Mouse (Mus musculus) embryo, embryonic 11.5 days (tissue): ENCODE results near the gene U2af2.
"Not testable (repeated sequence)": the region's sequence is repeated elsewhere in the genome, so short reads cannot be mapped to it uniquely, and the experiment has no call there.

Source experiments
- DNase-seq: peaks from one replicate; pipeline ENCODE4 v3.0.0-alpha.2; 2012; ENCODE audit warnings: low read depth, low spot score

The U2af2 gene

DNA sequence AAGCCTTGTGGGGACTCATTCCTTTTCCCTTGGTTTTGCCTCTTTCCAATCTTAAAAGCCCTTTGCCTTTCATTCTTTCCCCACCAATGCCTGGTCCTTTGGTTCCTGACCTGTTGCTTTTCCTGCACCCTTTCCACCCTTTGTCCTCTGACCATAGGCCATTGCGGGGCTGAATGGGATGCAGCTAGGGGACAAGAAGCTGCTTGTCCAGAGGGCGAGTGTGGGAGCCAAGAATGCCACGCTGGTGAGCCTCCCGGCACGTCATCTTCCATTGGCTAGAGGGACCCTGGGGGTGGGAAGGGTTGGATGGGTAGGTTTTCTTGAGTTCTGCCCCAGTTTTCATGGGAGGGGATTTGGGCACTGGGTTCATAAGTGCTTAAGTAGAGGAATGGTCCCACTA, 13.0 kb downstream of the U2af2 start:
- no peak for DNase-seq

DNA sequence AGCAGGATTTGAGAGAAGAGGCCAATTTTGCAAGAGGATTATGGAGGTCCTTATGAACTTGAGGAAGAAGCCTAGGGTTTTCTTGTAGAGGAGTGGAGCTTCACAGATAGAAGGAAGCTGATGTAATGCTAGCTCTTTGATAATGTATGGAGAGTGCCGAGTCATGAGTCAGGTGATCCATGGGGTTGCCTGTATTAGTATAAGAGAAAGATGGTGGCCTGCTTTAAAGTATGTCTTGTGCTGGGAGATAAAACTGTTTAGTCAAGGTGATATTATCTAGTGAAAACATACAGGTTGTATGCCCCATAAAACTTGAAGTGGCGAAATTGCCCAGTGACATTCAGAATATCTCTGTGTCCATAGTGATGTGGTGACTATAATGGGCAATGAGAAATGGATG, 15.0 kb downstream of the U2af2 start:
- no peak for DNase-seq

- not testable (repeated sequence) for DNase-seq
These were observed 17.5 kb downstream of the U2af2 start for GRCm38 (mm10) chr7:5079365-5080009.

DNA sequence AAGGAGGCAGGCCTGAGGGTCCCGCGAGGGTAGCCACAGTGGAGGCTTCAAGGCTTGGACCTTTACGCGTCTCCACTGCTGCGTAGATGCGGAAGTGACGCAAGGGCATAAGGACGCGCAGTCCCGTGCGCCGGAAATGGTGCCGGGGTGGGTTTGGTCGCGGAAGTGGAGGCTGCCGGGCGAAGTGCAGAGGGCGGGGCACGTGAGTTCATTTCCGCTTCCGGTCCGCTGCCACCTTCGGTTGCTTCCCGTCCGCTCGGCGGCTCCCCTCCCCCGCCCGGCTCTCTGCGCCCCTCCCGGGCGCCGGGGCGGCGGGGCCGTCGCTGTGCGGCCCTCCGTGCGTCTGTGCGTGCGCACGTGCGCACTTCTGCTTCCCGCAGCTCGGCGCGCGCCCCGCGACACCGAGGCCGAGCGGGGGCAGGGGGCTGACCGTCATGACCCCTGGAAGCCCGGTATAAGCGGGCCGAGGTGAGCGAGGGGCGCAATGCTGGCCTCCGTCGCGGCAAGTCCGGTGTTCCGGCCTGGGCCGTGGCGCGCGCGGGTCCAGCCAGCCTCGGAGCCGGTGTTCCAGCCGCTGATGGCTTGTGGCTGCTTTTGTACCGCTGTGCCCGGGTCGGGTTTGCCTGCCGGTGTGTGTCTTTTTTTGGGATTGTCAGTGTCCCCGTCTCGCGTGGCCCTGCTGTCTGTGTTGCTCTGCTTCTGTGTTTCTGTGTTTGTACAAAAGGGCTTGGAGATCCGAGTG, 18.2 kb downstream of the U2af2 start, which contains the start of gene Epn1:
TSS of gene Epn1 (plus strand) at position 226 of the 742 bp plus-strand sequence.
- DNase-seq = peak; percentile 93

- no peak for DNase-seq
These were observed 18.9 kb downstream of the U2af2 start for GRCm38 (mm10) chr7:5080815-5081214.

GRCm38 (mm10) chr7:5081241-5081640, 19.3 kb downstream of the U2af2 start:
- no peak for DNase-seq

GRCm38 (mm10) chr7:5081939-5082338, 20.0 kb downstream of the U2af2 start:
- no peak for DNase-seq

DNA sequence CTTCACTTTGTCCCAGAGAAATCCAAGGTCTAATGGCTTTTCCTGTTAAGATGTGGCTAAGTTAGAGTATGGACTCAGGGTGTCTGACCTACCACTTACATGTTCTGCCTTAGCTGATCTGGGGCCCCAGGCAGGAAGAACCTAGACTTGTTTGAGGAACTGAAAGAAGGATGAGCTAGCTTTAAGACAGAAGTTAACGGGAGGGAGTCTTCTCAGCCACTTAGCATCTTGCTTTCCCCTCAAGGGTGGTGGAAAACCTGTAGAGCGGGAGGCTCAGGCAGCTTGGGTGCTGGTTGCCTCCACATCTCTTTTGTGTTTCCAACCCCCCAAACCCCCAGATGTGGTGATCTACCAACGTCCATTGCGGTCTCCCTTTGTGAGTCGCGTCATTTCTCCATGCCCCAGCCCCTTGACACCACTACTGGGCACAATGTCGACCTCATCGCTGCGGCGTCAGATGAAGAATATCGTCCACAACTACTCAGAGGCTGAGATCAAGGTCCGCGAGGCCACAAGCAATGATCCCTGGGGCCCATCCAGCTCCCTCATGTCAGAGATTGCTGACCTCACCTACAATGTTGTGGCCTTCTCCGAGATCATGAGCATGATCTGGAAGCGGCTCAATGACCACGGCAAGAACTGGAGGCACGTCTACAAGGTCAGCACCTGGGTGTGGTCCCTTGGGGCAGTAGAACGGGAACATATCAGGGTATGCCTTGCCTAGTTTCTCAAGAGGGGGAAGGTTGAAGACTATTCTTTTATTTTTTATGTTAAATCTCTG, 21.6 kb downstream of the U2af2 start:
- no peak for DNase-seq

- DNase-seq = no peak
These were observed 23.6 kb downstream of the U2af2 start for GRCm38 (mm10) chr7:5085512-5085911.

DNA sequence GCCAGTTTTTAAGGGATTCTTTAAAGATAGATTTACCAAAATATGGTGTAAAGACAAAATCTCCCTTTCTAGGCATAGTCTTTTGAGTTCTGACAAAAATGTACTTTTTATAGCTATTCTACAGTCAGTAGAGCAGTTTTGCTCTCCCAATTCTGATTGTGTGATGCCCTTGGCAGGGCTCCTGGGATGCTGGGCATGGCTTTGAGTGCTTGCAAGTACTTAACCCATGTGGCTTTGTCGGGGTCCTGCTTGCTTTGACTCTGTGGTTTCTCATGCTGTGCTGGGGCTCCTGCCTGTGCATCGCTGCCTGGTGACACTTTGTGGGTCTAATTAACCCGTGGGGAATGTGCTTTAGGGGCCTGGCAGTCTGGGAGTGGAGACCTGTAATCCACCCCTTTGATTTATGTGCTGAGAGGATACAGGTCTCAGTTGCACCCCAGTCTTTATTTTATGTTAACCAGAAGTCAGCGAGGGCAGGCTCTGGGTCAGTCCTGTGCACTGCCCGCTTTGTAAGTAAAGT, 25.0 kb downstream of the U2af2 start:
- no peak for DNase-seq

DNA sequence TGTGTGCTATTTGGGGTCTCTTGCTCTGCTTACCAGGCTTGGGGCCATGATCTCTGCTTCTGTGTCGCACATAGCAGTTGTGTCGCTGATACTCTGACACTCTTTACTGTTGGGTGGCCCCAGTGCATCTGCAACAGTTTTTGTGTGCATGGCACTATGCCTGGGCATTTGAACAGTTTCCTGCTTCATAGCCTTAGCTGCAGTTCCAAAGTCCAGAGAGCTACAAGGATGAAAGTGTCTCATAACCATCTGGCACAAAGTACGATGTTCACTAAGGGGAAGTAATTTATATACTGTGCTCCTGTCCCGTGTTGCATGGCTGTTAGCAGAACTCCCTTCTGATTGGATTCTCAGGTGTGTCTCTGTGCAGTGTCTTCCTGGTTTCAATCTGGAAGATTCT, 25.9 kb downstream of the U2af2 start:
- DNase-seq = no peak

DNA sequence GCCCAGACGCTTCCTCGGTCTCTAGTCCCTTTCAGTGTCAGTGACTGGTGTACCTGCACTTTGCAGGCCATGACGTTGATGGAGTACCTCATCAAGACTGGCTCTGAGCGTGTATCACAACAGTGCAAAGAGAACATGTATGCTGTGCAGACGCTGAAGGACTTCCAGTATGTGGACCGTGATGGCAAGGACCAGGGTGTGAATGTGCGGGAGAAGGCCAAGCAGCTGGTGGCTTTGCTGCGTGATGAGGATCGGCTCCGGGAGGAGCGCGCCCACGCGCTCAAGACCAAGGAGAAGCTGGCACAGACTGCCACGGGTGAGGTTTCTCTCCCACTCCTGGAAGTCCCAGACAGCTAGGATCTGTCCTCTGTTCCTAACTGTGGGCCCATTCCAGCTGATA, 27.9 kb downstream of the U2af2 start:
- no peak for DNase-seq

DNA sequence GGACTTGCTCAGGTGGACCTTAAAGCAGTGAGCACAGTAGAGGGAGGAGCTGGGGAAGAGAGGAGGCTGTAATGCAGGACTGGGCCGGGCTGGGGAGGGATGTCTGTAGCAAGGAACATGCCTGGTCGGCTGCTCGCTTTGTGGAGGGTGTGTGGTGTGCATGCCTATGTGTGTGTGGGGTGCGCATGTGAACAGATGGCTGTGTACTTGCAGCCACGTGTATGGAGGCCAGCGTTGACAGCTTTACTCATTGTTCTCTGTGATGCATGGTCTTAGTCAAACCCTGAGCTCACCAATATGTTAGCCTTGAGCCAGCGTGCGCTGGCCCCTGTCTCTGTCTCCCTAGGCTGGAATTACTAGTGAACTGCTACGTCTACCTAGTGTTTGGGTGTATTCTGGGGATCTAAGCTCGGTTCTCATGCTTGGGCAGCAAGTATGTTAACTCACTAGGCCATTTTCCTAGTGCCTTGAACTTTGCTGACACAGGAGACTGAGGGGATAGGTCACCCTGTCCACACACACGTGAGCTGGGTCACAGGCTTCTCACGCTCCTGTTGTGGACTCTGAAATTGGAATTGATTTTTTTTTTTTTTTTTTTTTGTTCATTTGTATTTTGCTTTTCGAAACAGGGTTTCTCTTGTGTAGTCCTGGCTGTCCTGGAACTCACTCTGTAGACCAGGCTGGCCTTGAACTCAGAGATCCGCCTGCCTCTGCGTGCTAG, 29.2 kb downstream of the U2af2 start:
- DNase-seq = no peak

DNA sequence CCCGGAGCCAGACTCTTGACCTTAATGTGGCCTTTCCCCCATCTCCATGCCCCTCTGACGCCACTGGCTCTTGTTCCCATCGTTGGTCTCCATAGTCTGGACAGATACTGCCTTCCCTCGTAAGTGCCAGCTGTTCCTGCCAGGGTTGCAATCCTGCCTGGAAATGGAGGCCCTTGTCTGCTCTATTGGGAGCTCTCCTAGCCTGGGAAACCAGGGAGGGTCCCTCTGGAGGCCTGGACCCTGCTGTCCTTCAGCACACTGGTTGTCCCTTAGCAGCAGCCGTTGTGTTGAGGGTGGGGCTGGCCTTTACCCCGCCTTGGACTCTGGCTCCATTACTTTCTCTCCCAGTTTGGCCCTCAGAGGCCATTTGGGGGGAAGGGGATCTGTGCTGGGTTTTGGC, 30.4 kb downstream of the U2af2 start:
- no peak for DNase-seq

GRCm38 (mm10) chr7:5092831-5093510, 31.0 kb downstream of the U2af2 start:
- no peak for DNase-seq

DNA sequence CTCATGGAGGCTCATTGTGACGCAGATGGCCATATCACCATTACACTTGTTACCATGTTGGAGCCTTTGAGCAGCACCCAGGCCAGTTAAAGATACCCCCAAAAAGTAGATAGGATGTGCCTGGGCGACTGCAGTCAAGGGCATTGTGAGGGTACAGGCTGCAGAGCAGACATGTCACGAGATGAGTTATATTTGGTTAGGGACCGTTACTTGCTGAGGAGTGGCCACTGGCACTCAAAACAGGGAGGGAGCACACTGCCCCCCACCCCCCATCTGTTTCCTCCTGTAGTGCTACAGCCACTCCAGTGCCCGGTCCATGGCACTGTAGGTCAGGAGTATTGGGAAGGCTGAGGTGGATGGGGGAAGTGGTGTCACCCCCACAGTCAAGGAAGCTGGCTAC, 36.8 kb downstream of the U2af2 start:
- no peak for DNase-seq

DNA sequence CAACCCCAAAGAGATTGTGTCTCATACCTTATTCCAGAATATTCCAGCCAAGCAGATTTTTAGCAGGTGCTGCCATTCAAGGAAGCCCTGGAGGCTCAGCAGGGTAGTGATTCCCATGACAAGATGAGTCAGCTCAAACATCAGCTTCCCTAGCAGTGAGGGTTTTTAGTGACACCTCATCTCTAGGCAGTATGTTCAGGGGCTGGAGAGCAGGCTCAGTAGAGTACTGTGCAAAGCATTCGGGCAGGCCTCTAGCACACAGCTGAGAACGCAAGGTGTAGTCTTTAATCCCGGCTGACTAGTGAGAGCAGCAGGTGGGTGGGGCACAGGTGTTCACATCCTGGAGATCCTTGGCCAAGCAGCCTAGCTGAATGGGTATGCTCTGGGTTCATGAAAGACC, 37.9 kb downstream of the U2af2 start:
- no peak for DNase-seq

DNA sequence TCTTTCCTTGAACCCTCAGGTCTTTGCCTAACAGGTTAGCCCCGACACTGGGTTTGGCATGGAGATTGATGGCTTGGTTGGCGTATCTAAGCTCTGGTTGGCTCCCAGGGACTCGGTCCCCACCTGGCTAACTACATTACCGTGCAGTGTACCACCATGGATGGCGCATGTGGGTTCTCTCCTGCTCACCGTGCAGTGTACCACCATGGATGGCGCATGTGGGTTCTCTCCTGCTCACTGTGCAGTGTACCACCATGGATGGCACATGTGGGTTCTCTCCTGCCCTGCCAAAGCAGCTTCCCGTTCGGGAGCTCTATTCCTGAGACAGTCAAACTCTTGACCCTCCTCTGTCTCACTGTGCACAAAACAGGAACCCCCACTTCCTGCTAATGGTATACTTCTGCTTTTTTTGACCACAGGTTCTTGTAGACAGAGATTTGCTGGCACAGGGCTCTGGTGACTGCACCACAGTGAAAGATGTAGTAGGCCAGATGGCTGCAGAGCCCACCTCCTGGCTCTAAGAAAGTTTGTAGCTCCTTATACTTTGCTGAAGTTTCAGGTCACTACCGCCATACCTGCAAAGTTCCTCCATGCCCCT, 39.2 kb downstream of the U2af2 start:
- no peak for DNase-seq

- DNase-seq = no peak
These were observed 40.6 kb downstream of the U2af2 start for GRCm38 (mm10) chr7:5102564-5102963.

GRCm38 (mm10) chr7:5108272-5108671, 46.3 kb downstream of the U2af2 start:
- no peak for DNase-seq

GRCm38 (mm10) chr7:5109301-5109700, 47.4 kb downstream of the U2af2 start:
- DNase-seq = no peak
